Mouse (Mus musculus) midbrain, embryonic 12.5 days (tissue): Measurements from ENCODE around the gene Nom1. TPM values are rescaled to one million over a fixed set of nuclear protein-coding genes. Genes with fewer than 3 reads are reported as not detected.

ENCODE experiments used
- ATAC-seq: fragments of 200-750 bp; cut with Nextera tagmentation; 2 replicates; pipeline ENCODE4 v1.8.0; 2017; ENCODE audit warnings: low read depth, moderate TSS enrichment, moderate library complexity; ENCODE audit not compliant: low FRiP score
- H3K27ac ChIP-seq: fragments of 300-500 bp; sonication (generic); replicated peaks from 2 replicates; pipeline ENCODE4 v1.5.1; 2016; ENCODE audit warnings: mild to moderate bottlenecking
- H3K27me3 ChIP-seq: fragments of 300-500 bp; sonication (generic); 2 replicates; pipeline ENCODE4 v1.6.1; 2016; ENCODE audit warnings: mild to moderate bottlenecking
- H3K36me3 ChIP-seq: fragments of 300-500 bp; sonication (generic); 2 replicates; pipeline ENCODE4 v1.6.1; 2016
- H3K4me1 ChIP-seq: fragments of 300-500 bp; sonication (generic); 2 replicates; pipeline ENCODE4 v1.6.1; 2016
- H3K4me2 ChIP-seq: fragments of 300-500 bp; sonication (generic); replicated peaks from 2 replicates; pipeline ENCODE4 v1.6.1; 2016; ENCODE audit warnings: mild to moderate bottlenecking, moderate library complexity
- H3K4me3 ChIP-seq: fragments of 300-500 bp; sonication (generic); 2 replicates; pipeline ENCODE4 v1.5.1; 2016; ENCODE audit warnings: mild to moderate bottlenecking
- H3K9ac ChIP-seq: fragments of 300-500 bp; sonication (generic); replicated peaks from 2 replicates; pipeline ENCODE4 v1.6.1; 2016; ENCODE audit warnings: mild to moderate bottlenecking, moderate library complexity
- H3K9me3 ChIP-seq: fragments of 300-500 bp; sonication (generic); 2 replicates; pipeline ENCODE4 v1.6.1; 2016; ENCODE audit warnings: mild to moderate bottlenecking
- WGBS: fragments of 180-500 bp; shearing (Covaris S2); methylation state at CpG from one replicate; pipeline ENCODE4 v1.1.7; 2016; 5-methylcytosine and 5-hydroxymethylcytosine counted together
- polyA plus RNA-seq: library from polyadenylated mRNA; unstranded; fragments of >200 nt; fragmentation: Nextera tagmentation; extraction: Ambion mirVana; gene quantifications from 2 replicates; pipeline ENCODE4 v1.2.1, GENCODE M21; 2016

Gene Nom1
- polyA plus RNA-seq, 1 experiment from 2014 or later = 27.9 TPM

DNA sequence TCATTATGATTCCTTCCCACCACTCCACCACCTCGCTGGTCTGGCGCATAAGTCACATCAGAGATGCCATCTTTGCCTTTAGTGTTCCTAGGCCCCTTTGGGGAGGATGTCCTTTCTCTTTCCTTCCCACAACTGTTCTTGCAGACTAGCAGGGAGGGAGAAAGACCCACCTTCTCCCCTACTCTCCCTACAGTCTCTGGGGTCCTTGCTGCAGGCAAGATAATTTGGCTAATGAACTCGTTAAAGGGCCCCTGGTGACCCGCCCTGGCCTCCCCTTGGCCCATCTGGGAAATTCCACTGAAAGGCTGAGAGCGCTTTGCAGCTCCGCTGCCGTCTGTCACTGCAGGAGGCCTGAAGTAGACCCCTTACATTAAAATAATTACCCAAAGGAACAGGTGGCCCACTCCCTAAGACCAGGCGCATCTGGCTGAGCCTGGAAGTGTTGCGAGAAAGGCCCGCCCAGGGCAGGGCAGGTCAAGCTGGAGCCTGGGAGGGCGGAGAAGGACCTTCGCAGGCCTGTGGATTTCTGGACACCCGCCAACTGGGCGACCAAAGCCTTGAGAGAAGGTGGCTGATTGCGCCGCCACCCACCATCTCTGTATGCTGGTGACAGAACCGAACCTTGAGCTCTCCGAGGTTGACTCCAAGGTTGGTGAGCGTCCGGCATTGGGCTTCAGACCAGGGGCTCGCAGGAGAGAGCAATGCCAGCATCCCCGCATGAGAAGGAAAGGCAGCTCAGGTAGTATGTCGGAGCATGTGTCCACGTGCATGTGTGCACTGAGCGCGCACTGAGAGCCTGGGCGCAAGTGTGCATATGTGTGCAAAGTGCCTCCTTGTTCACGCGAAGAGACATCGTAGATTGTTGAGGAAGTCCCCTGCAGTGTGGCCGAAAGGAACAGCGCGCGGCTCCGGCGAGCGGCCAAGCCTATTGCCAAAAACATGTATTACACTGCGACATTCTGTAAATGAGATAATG is 50.8 kb downstream of the Nom1 start:
- no peak overlapping the region; the same call in 1 of the 2 replicates for H3K4me2 ChIP-seq
- no peak overlapping the region for H3K27ac ChIP-seq
- no peak overlapping the region for H3K4me3 ChIP-seq
- H3K9me3 ChIP-seq = no peaks in the 10 kb centered on the region
- no peaks in the 10 kb centered on the region for H3K36me3 ChIP-seq
- no peak overlapping the region for H3K9ac ChIP-seq
- ATAC-seq = no peak
- WGBS = under 1% methylated on average over 38 of the region's 38 CpGs
- H3K4me1 ChIP-seq = 0 out of 2 replicates have a peak, but pooled peaks cover 4% of the 10 kb centered on the region
- H3K27me3 ChIP-seq = peaks cover 97% of the 10 kb centered on the region

DNA sequence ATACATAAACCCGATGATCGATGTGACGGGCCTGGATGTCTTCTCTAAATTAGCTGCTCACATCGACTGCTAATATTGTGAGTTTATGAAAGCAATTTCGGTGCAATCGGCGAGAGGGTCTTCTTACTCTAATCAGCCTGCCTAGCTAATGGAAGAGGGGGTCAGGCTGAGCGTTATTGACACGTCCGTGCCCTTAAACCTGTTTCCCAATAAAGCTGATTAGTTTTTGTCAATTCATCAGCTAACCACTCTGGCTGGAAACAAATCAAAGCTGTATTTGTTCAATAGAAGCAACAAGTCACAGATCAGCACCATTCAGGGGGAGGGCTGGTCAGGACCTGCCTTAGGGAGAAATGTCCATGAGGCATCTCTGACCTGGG is 51.5 kb downstream of the Nom1 start:
- no peak overlapping the region for H3K9ac ChIP-seq
- 4% methylated on average over 10 of the region's 10 CpGs for WGBS

DNA sequence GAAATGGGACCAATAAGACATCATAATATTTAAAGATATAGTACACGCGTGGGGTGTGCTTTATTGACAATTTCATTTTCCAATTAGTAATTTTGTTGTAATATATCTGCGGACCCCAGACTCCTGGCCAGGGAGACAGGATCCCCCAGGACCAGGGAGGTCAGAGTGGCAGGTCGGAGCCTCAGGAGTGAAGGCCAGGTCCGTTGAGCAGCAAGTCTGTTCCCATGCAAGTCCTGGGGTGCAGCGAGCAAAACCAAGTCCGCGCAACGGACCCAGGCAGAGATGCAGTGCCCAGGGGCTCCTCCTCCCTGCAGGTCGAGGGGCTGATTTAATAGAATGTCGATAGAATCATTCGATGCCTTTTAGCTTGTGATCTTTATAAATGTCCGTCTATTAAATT is 52.9 kb downstream of the Nom1 start:
- Histone ChIP-seq H3K9me3 (no peaks in the 10 kb centered on the region), H3K4me2 (no peak overlapping the region), H3K4me1 (0 out of 2 replicates have a peak, but pooled peaks cover 4% of the 10 kb centered on the region), H3K27me3 (peaks cover 90% of the 10 kb centered on the region), H3K4me3 (no peak overlapping the region), H3K27ac (no peak overlapping the region), H3K36me3 (no peaks in the 10 kb centered on the region), H3K9ac (no peak overlapping the region)
- ATAC-seq = no peak
- 14% methylated on average over 13 of the region's 13 CpGs for WGBS

More for the DNA sequence above, 51.5 kb downstream of the Nom1 start:
- ATAC-seq = no peak
- no peak overlapping the region for H3K4me3 ChIP-seq
- H3K4me1 ChIP-seq = 0 out of 2 replicates have a peak, but pooled peaks cover 4% of the 10 kb centered on the region
- no peaks in the 10 kb centered on the region for H3K9me3 ChIP-seq
- H3K27me3 ChIP-seq = peaks cover 96% of the 10 kb centered on the region
- H3K36me3 ChIP-seq = no peaks in the 10 kb centered on the region
- H3K4me2 ChIP-seq = no peak overlapping the region; the same call in 1 of the 2 replicates
- no peak overlapping the region for H3K27ac ChIP-seq

DNA sequence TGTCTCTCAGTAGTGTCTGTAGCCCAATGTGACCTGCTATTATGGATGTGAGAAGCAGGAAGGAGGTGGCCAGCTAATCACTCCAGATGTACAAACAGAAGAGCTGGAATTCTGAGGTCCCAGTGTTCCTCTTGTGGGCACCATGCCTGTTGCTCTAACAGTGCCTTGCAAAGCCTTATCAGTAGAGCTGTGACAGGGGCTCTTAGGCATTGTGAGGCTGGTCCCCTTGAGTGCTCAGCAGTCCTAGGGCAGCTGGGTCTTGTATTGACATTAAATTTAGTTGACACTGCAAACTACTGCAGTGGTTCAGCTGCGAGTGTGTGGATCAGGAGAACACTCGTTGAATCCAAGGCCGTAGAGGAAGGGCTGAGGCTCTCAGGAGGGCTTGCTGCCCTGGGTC is 72.5 kb downstream of the Nom1 start:
- no peak for ATAC-seq
- WGBS = 80% methylated on average over 3 of the region's 3 CpGs
- Histone ChIP-seq H3K4me2 (no peak overlapping the region), H3K9ac (no peak overlapping the region), H3K36me3 (no peaks in the 10 kb centered on the region), H3K9me3 (no peaks in the 10 kb centered on the region), H3K4me3 (no peak overlapping the region), H3K27me3 (no peaks in the 10 kb centered on the region), H3K27ac (no peak overlapping the region), H3K4me1 (no peaks in the 10 kb centered on the region)

Other genes starting within 250 kb of the Nom1 start
- 9.6 and 10.0 TPM in 2 replicates for gene Rnf32, start 238.7 kb upstream of the Nom1 start, polyA plus RNA-seq
- 17.0 and 20.0 TPM in 2 replicates for gene Lmbr1, start 56.3 kb upstream of the Nom1 start, polyA plus RNA-seq
- not detected in 2 replicates for gene Mnx1, start 43.8 kb downstream of the Nom1 start, polyA plus RNA-seq
- gene Ube3c, start 134.6 kb downstream of the Nom1 start, polyA plus RNA-seq = 43.6 and 47.6 TPM in 2 replicates